Comparison of ENCODE assay signal across 22 mouse cellular contexts in genomic region chr2:128379554-128379953, GRCm38 (mm10).
A peak's percentile ranks its signal among the peaks of the same experiment; 100 is the strongest.
DNase-seq lines count a peak whose midpoint lies in the region; ATAC-seq and TF ChIP-seq lines count a peak whose summit lies in the region.
"Had no signal": no experiment of that assay in that cellular context is flagged by ENCODE, and none has a peak within 500 bp of the region (broad histone marks: within the 10 kb centered on the region; RNA-seq: fewer than 3 reads in every experiment).

No protein-coding gene starts in this region.

- no peak overlapping the region for H3K9ac ChIP-seq in heart, embryonic 11.5 days (ENCODE audit: low read depth, low read length)
- 0 out of 2 replicates have a peak overlapping the region, but pooled peaks have one; percentile 13 for H3K9ac ChIP-seq in intestine, embryonic 14.5 days (ENCODE audit: low read length)
- no peak overlapping the region for H3K9ac ChIP-seq in intestine, embryonic 16.5 days (ENCODE audit: low read depth, low read length)
- H3K9ac ChIP-seq in forebrain, embryonic 14.5 days (ENCODE audit: low read length) = no peak overlapping the region
- H3K9ac ChIP-seq: limb, embryonic 12.5 days; liver, embryonic 13.5 days; lung, embryonic 15.5 days; neural tube, embryonic 12.5 days had no signal

- no peak overlapping the region for H3K4me3 ChIP-seq in heart, embryonic 10.5 days
- H3K4me3 ChIP-seq in heart, embryonic 11.5 days (ENCODE audit: low read depth, low read length) = no peak overlapping the region
- no peak overlapping the region for H3K4me3 ChIP-seq in intestine, embryonic 14.5 days (ENCODE audit: low read depth, low read length)
- H3K4me3 ChIP-seq in intestine, embryonic 16.5 days (ENCODE audit: low read length) = no peak overlapping the region
- no peak overlapping the region for H3K4me3 ChIP-seq in embryonic fibroblast, embryonic 13.5 days (ENCODE audit: insufficient read depth, low read length)
- no peak overlapping the region for H3K4me3 ChIP-seq in forebrain, embryonic 14.5 days (ENCODE audit: low read depth, low read length)
- H3K4me3 ChIP-seq: embryonic facial prominence, embryonic 10.5 days; erythroblast, embryonic 14.5 days; gastrocnemius, adult 2 months; limb, embryonic 12.5 days; liver, embryonic 13.5 days; lung, embryonic 15.5 days; neural tube, embryonic 12.5 days had no signal

- no peaks in the 10 kb centered on the region for H3K27me3 ChIP-seq in heart, embryonic 10.5 days (ENCODE audit: insufficient read depth, poor library complexity, severe bottlenecking)
- H3K27me3 ChIP-seq in heart, embryonic 11.5 days (ENCODE audit: control insufficient read depth, insufficient read depth, low read length) = no peaks in the 10 kb centered on the region
- H3K27me3 ChIP-seq in intestine, embryonic 14.5 days (replicated peaks; ENCODE audit: control insufficient read depth, insufficient read depth, low read length) = no peaks in the 10 kb centered on the region
- H3K27me3 ChIP-seq in intestine, embryonic 16.5 days (replicated peaks; ENCODE audit: control insufficient read depth, insufficient read depth, low read length) = no peaks in the 10 kb centered on the region
- H3K27me3 ChIP-seq in forebrain, embryonic 14.5 days (replicated peaks; ENCODE audit: control insufficient read depth, insufficient read depth, low read length) = no peaks in the 10 kb centered on the region
- H3K27me3 ChIP-seq: limb, embryonic 12.5 days; liver, embryonic 13.5 days; lung, embryonic 15.5 days; neural tube, embryonic 12.5 days had no signal

- H3K9me3 ChIP-seq in heart, embryonic 10.5 days = no peaks in the 10 kb centered on the region
- H3K9me3 ChIP-seq in heart, embryonic 11.5 days (replicated peaks; ENCODE audit: control insufficient read depth, low read length) = no peaks in the 10 kb centered on the region
- no peaks in the 10 kb centered on the region for H3K9me3 ChIP-seq in intestine, embryonic 14.5 days (ENCODE audit: control insufficient read depth, low read length)
- no peaks in the 10 kb centered on the region for H3K9me3 ChIP-seq in intestine, embryonic 16.5 days (ENCODE audit: control insufficient read depth, low read length)
- H3K9me3 ChIP-seq in forebrain, embryonic 14.5 days (replicated peaks; ENCODE audit: control insufficient read depth, low read length) = no peaks in the 10 kb centered on the region
- H3K9me3 ChIP-seq: embryonic facial prominence, embryonic 10.5 days; limb, embryonic 12.5 days; liver, embryonic 13.5 days; lung, embryonic 15.5 days; neural tube, embryonic 12.5 days had no signal

- TF ChIP-seq CTCF in embryonic fibroblast, embryonic 13.5 days (IDR thresholded peaks at IDR 0.05; ENCODE audit: borderline replicate concordance, insufficient read depth, low read length) = no peak

- H3K27ac ChIP-seq in heart, embryonic 10.5 days = 0 out of 2 replicates have a peak overlapping the region, but pooled peaks have one; percentile 47
- H3K27ac ChIP-seq in heart, embryonic 11.5 days (ENCODE audit: low read depth, low read length) = no peak overlapping the region
- H3K27ac ChIP-seq in intestine, embryonic 14.5 days (ENCODE audit: low read depth) = no peak overlapping the region
- no peak overlapping the region for H3K27ac ChIP-seq in intestine, embryonic 16.5 days (ENCODE audit: low read length)
- peak overlapping the region; percentile 81 for H3K27ac ChIP-seq in embryonic fibroblast, embryonic 13.5 days (ENCODE audit: insufficient read depth, low read length)
- H3K27ac ChIP-seq in forebrain, embryonic 14.5 days (ENCODE audit: low read depth, low read length) = no peak overlapping the region
- H3K27ac ChIP-seq: embryonic facial prominence, embryonic 10.5 days; gastrocnemius, adult 2 months; limb, embryonic 12.5 days; liver, embryonic 13.5 days; lung, embryonic 15.5 days; neural tube, embryonic 12.5 days had no signal

- H3K4me1 ChIP-seq in heart, embryonic 10.5 days = peaks cover 41% of the 10 kb centered on the region
- peaks cover 17% of the 10 kb centered on the region for H3K4me1 ChIP-seq in heart, embryonic 11.5 days (ENCODE audit: control insufficient read depth, insufficient read depth, low read length)
- H3K4me1 ChIP-seq in intestine, embryonic 14.5 days (replicated peaks; ENCODE audit: control insufficient read depth, insufficient read depth, low read length) = no peaks in the 10 kb centered on the region
- H3K4me1 ChIP-seq in intestine, embryonic 16.5 days (ENCODE audit: control insufficient read depth, insufficient read depth, low read length) = peaks cover 3% of the 10 kb centered on the region; the same call in 1 of the 2 replicates
- H3K4me1 ChIP-seq in embryonic fibroblast, embryonic 13.5 days (ENCODE audit: control insufficient read depth, insufficient read depth, low read length) = peaks cover 37% of the 10 kb centered on the region
- H3K4me1 ChIP-seq in forebrain, embryonic 14.5 days (ENCODE audit: control insufficient read depth, insufficient read depth, low read length) = no peaks in the 10 kb centered on the region
- H3K4me1 ChIP-seq: neural tube, embryonic 12.5 days had no signal

- H3K4me2 ChIP-seq in heart, embryonic 11.5 days = no peak overlapping the region
- H3K4me2 ChIP-seq in intestine, embryonic 14.5 days (ENCODE audit: low read length) = no peak overlapping the region
- H3K4me2 ChIP-seq in intestine, embryonic 16.5 days (ENCODE audit: low read depth, low read length) = no peak overlapping the region
- no peak overlapping the region for H3K4me2 ChIP-seq in forebrain, embryonic 14.5 days (ENCODE audit: low read length)
- H3K4me2 ChIP-seq: limb, embryonic 12.5 days; liver, embryonic 13.5 days; lung, embryonic 15.5 days; neural tube, embryonic 12.5 days had no signal

- no peaks in the 10 kb centered on the region for H3K36me3 ChIP-seq in heart, embryonic 10.5 days
- no peaks in the 10 kb centered on the region for H3K36me3 ChIP-seq in heart, embryonic 11.5 days (ENCODE audit: control insufficient read depth, insufficient read depth, low read length)
- no peaks in the 10 kb centered on the region for H3K36me3 ChIP-seq in intestine, embryonic 14.5 days (ENCODE audit: control insufficient read depth, insufficient read depth, low read length)
- no peaks in the 10 kb centered on the region for H3K36me3 ChIP-seq in intestine, embryonic 16.5 days (ENCODE audit: control insufficient read depth, insufficient read depth, low read length)
- no peaks in the 10 kb centered on the region for H3K36me3 ChIP-seq in forebrain, embryonic 14.5 days (ENCODE audit: control insufficient read depth, insufficient read depth, low read length)
- H3K36me3 ChIP-seq: embryonic facial prominence, embryonic 10.5 days; limb, embryonic 12.5 days; liver, embryonic 13.5 days; lung, embryonic 15.5 days; neural tube, embryonic 12.5 days had no signal

- 39% methylated on average over 8 of the region's 8 CpGs for WGBS in heart, embryonic 10.5 days
- 44% methylated on average over 8 of the region's 8 CpGs for WGBS in heart, embryonic 11.5 days (ENCODE audit: insufficient replicate concordance)
- 50% methylated on average over 8 of the region's 8 CpGs for WGBS in intestine, embryonic 14.5 days
- 49% methylated on average over 8 of the region's 8 CpGs for WGBS in intestine, embryonic 16.5 days
- WGBS in forebrain, embryonic 14.5 days = 38% methylated on average over 8 of the region's 8 CpGs

- no peak for ATAC-seq in heart, embryonic 11.5 days (replicated peaks; ENCODE audit: insufficient number of reproducible peaks, low FRiP score, low TSS enrichment)
- ATAC-seq in intestine, embryonic 14.5 days (replicated peaks; ENCODE audit: low FRiP score, low TSS enrichment, low read depth) = no peak
- ATAC-seq in intestine, embryonic 16.5 days = no peak
- ATAC-seq in forebrain, embryonic 14.5 days = no peak
- ATAC-seq: forebrain, embryonic 16.5 days had no signal

- no peak for DNase-seq in heart, embryonic 10.5 days (ENCODE audit: low spot score)
- no peak for DNase-seq in intestine, embryonic 14.5 days (ENCODE audit: low spot score)
- DNase-seq in CD4-positive, CD25-positive, alpha-beta regulatory T cell, adult 2 months (ENCODE audit: low read depth, low spot score) = peak; percentile 43
- DNase-seq in forebrain, embryonic 14.5 days (ENCODE audit: low spot score) = no peak
- DNase-seq in layer of hippocampus, postnatal 14 days (ENCODE audit: low spot score in 2 of 2) = no peak
- DNase-seq: adrenal gland, adult 2 months; cerebellum, adult 11-12 months; cerebellum, postnatal 36 days; gastrocnemius, adult 2 months; heart, adult 18-20 months; kidney, adult 2 months; kidney, postnatal 25 days; liver, embryonic 13.5 days had no signal

- no peak for TF ChIP-seq POLR2A in embryonic fibroblast, embryonic 13.5 days (IDR thresholded peaks at IDR 0.05; ENCODE audit: low read depth, low read length)

Comparison
In these comparisons a context has a peak if more than half of its experiments do, and no peak if none do; other contexts are left out.
1. H3K27ac ChIP-seq: peak in heart, embryonic 10.5 days (single experiment) and embryonic fibroblast, embryonic 13.5 days (single experiment); none in heart, embryonic 11.5 days (single experiment), intestine, embryonic 14.5 days (single experiment), intestine, embryonic 16.5 days (single experiment) and forebrain, embryonic 14.5 days (single experiment).